Mouse (Mus musculus): ENCODE data around the gene Fgg. TPM values are rescaled to one million over a fixed set of nuclear protein-coding genes. Genes with fewer than 3 reads are reported as not detected.

Fgg gene
- total RNA-seq (2014; rRNA removed), result not detected in 2 replicates
- polyA plus RNA-seq (2015; fragmentation: Nextera tagmentation; extraction: Ambion mirVana), result 0.08 and 0.13 TPM in 2 replicates

- no peaks in the 10 kb centered on the region for H3K4me1 ChIP-seq (ENCODE audit: insufficient read depth, low read length)
- no peak within 1 kb of the TSS for H3K27ac ChIP-seq
- no peaks in the 10 kb centered on the region for H3K27me3 ChIP-seq (ENCODE audit: insufficient read depth, low read length)
- DNase-seq (ENCODE audit: low spot score) (no peak), ATAC-seq (no peak)
- WGBS, result 58% methylated on average over 7 of the region's 7 CpGs
- H3K4me3 ChIP-seq (ENCODE audit: low read length), result no peak within 1 kb of the TSS
- no peak within 1 kb of the TSS for H3K9ac ChIP-seq (replicated peaks; ENCODE audit: low read length)
- no peaks in the 10 kb centered on the region for H3K9me3 ChIP-seq (ENCODE audit: low read length)
- no peak for TF ChIP-seq CTCF (IDR thresholded peaks at IDR 0.05; ENCODE audit: low read depth)
- no peaks in the 10 kb centered on the region for H3K36me3 ChIP-seq (ENCODE audit: insufficient read depth, low read length)
- no peak within 1 kb of the TSS for H3K4me2 ChIP-seq (ENCODE audit: low read depth, low read length)
Observed at GRCm38 (mm10) chr3:83007557-83007956, at the start of gene Fgg. Gene Fgg, plus strand, starts transcription at chr3:83007724.

- no peak overlapping the region for H3K9ac ChIP-seq (replicated peaks; ENCODE audit: low read length)
- no peak overlapping the region for H3K4me2 ChIP-seq (ENCODE audit: low read depth, low read length)
- no peak overlapping the region for H3K4me3 ChIP-seq (ENCODE audit: low read length)
- no peaks in the 10 kb centered on the region for H3K4me1 ChIP-seq (ENCODE audit: insufficient read depth, low read length)
- TF ChIP-seq CTCF (IDR thresholded peaks at IDR 0.05; ENCODE audit: low read depth), result no peak
- ATAC-seq (no peak), DNase-seq (ENCODE audit: low spot score) (no peak)
- no peaks in the 10 kb centered on the region for H3K36me3 ChIP-seq (ENCODE audit: insufficient read depth, low read length)
- no peaks in the 10 kb centered on the region for H3K9me3 ChIP-seq (ENCODE audit: low read length)
- WGBS, result 83% methylated on average over 3 of the region's 3 CpGs
- H3K27ac ChIP-seq, result no peak overlapping the region
- no peaks in the 10 kb centered on the region for H3K27me3 ChIP-seq (ENCODE audit: insufficient read depth, low read length)
Observed at GRCm38 (mm10) chr3:82971046-82971445, 36.5 kb upstream of the Fgg start.

- Histone ChIP-seq H3K9ac (replicated peaks; ENCODE audit: low read length) (no peak overlapping the region), H3K27me3 (ENCODE audit: insufficient read depth, low read length) (no peaks in the 10 kb centered on the region), H3K36me3 (ENCODE audit: insufficient read depth, low read length) (no peaks in the 10 kb centered on the region), H3K4me1 (ENCODE audit: insufficient read depth, low read length) (no peaks in the 10 kb centered on the region), H3K27ac (no peak overlapping the region), H3K4me2 (ENCODE audit: low read depth, low read length) (no peak overlapping the region), H3K4me3 (ENCODE audit: low read length) (no peak overlapping the region), H3K9me3 (ENCODE audit: low read length) (no peaks in the 10 kb centered on the region)
- peak; percentile 79 for ATAC-seq
- no peak for TF ChIP-seq CTCF (IDR thresholded peaks at IDR 0.05; ENCODE audit: low read depth)
- WGBS, result 49% methylated on average over 6 of the region's 6 CpGs
- peak; percentile 60 for DNase-seq (ENCODE audit: low spot score)
Observed at GRCm38 (mm10) chr3:82980818-82981217, 26.7 kb upstream of the Fgg start.

- peak; percentile 12 for DNase-seq (ENCODE audit: low spot score)
- H3K4me1 ChIP-seq (ENCODE audit: insufficient read depth, low read length), result no peaks in the 10 kb centered on the region
Observed at GRCm38 (mm10) chr3:82981861-82982260, 25.7 kb upstream of the Fgg start.

GRCm38 (mm10) chr3:82984840-82985239, 22.7 kb upstream of the Fgg start:
- no peak overlapping the region for H3K27ac ChIP-seq
- no peak overlapping the region for H3K9ac ChIP-seq (replicated peaks; ENCODE audit: low read length)
- TF ChIP-seq CTCF (IDR thresholded peaks at IDR 0.05; ENCODE audit: low read depth), result peak; percentile 43
- no peaks in the 10 kb centered on the region for H3K27me3 ChIP-seq (ENCODE audit: insufficient read depth, low read length)
- ATAC-seq, result no peak; the same call in 1 of the 2 replicates
- no peak for DNase-seq (ENCODE audit: low spot score)
- H3K4me2 ChIP-seq (ENCODE audit: low read depth, low read length), result no peak overlapping the region
- H3K9me3 ChIP-seq (ENCODE audit: low read length), result no peaks in the 10 kb centered on the region
- 76% methylated on average over 2 of the region's 2 CpGs for WGBS
- no peak overlapping the region for H3K4me3 ChIP-seq (ENCODE audit: low read length)
- no peaks in the 10 kb centered on the region for H3K36me3 ChIP-seq (ENCODE audit: insufficient read depth, low read length)
- H3K4me1 ChIP-seq (ENCODE audit: insufficient read depth, low read length), result no peaks in the 10 kb centered on the region

More at GRCm38 (mm10) chr3:82981861-82982260, 25.7 kb upstream of the Fgg start:
- H3K27ac ChIP-seq, result 0 out of 2 replicates have a peak overlapping the region, but pooled peaks have one; percentile 45
- H3K36me3 ChIP-seq (ENCODE audit: insufficient read depth, low read length), result no peaks in the 10 kb centered on the region
- no peaks in the 10 kb centered on the region for H3K27me3 ChIP-seq (ENCODE audit: insufficient read depth, low read length)
- TF ChIP-seq CTCF (IDR thresholded peaks at IDR 0.05; ENCODE audit: low read depth), result no peak
- no peak overlapping the region for H3K4me3 ChIP-seq (ENCODE audit: low read length)
- ATAC-seq, result no peak
- 51% methylated on average over 8 of the region's 8 CpGs for WGBS
- no peak overlapping the region for H3K4me2 ChIP-seq (ENCODE audit: low read depth, low read length)
- H3K9me3 ChIP-seq (ENCODE audit: low read length), result no peaks in the 10 kb centered on the region
- H3K9ac ChIP-seq (replicated peaks; ENCODE audit: low read length), result no peak overlapping the region

GRCm38 (mm10) chr3:82991963-82992362, 15.6 kb upstream of the Fgg start:
- Histone ChIP-seq H3K4me2 (ENCODE audit: low read depth, low read length) (no peak overlapping the region), H3K4me1 (ENCODE audit: insufficient read depth, low read length) (0 out of 2 replicates have a peak, but pooled peaks cover 6% of the 10 kb centered on the region), H3K4me3 (ENCODE audit: low read length) (no peak overlapping the region), H3K36me3 (ENCODE audit: insufficient read depth, low read length) (no peaks in the 10 kb centered on the region), H3K9ac (replicated peaks; ENCODE audit: low read length) (no peak overlapping the region), H3K27ac (no peak overlapping the region), H3K9me3 (ENCODE audit: low read length) (no peaks in the 10 kb centered on the region), H3K27me3 (ENCODE audit: insufficient read depth, low read length) (no peaks in the 10 kb centered on the region)
- no peak for TF ChIP-seq CTCF (IDR thresholded peaks at IDR 0.05; ENCODE audit: low read depth)
- 81% methylated on average over 12 of the region's 12 CpGs for WGBS
- ATAC-seq (no peak), DNase-seq (ENCODE audit: low spot score) (no peak)

- H3K4me3 ChIP-seq (ENCODE audit: low read length), result no peak overlapping the region
- H3K27me3 ChIP-seq (ENCODE audit: insufficient read depth, low read length), result no peaks in the 10 kb centered on the region
- ATAC-seq (no peak), DNase-seq (ENCODE audit: low spot score) (no peak)
- 0 out of 2 replicates have a peak, but pooled peaks cover 6% of the 10 kb centered on the region for H3K4me1 ChIP-seq (ENCODE audit: insufficient read depth, low read length)
- H3K9me3 ChIP-seq (ENCODE audit: low read length), result no peaks in the 10 kb centered on the region
- H3K4me2 ChIP-seq (ENCODE audit: low read depth, low read length), result no peak overlapping the region
- TF ChIP-seq CTCF (IDR thresholded peaks at IDR 0.05; ENCODE audit: low read depth), result no peak
- no peak overlapping the region for H3K27ac ChIP-seq
- H3K9ac ChIP-seq (replicated peaks; ENCODE audit: low read length), result no peak overlapping the region
- WGBS, result 89% methylated on average over 6 of the region's 6 CpGs
- H3K36me3 ChIP-seq (ENCODE audit: insufficient read depth, low read length), result no peaks in the 10 kb centered on the region
Observed at GRCm38 (mm10) chr3:82992956-82993355, 14.6 kb upstream of the Fgg start.
